Mouse (Mus musculus): ENCODE results near the gene Olfr448. TPM values are rescaled to one million over a fixed set of nuclear protein-coding genes. Genes with fewer than 3 reads are reported as not detected.
A peak's percentile ranks its signal among the peaks of the same experiment; 100 is the strongest.

Gene Olfr448
- total RNA-seq (2015) (not detected in 2 replicates), total RNA-seq (2017) (not detected in 2 replicates)

DNA sequence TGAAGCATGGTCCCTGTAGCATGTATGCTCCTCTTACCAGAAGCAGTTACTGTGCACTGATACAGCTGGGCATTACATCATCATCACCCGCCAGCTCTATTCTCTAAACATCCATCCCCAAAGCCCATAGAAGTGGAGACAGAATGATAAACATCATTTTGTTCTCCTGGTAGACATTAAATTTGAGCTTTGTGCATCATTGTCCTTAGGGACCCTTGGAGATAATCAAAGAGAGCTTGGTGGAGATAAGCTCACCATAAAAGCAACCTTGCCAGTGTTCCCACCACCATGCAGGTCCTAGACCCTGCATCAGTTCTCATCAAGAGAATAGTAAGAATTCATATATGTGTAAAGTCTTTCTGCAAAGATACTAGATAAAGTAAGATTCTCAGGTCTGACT is at the start of gene Olfr448:
Gene Olfr448 (plus strand): TSS at position 301 of the 400 bp plus-strand sequence.
- no peak for ATAC-seq (replicated peaks; ENCODE audit: poor library complexity)

GRCm38 (mm10) chr6:42860222-42860819 is 29.9 kb upstream of the Olfr448 start:
- ATAC-seq (replicated peaks; ENCODE audit: poor library complexity), result peak; percentile 77

DNA sequence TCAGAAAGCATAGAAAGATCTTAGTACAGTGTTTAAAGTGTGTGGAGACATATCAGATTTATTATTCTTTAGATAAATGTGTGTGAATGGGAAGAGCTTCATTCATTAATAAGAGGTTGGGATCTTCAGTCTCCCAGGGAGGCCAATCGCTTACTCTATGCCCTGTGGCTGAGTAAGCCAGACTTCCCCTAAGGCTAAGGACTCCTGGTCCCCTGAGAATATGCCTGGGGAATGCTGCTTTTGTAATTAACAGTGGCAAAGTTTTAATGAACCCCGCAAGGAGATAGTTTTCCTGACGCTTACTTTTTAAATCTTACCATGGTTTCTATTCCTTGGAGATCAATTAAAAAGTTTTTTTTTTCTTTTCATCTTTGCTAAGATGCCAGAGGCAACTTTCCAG is 20.5 kb upstream of the Olfr448 start:
- no peak for ATAC-seq (replicated peaks; ENCODE audit: poor library complexity)

DNA sequence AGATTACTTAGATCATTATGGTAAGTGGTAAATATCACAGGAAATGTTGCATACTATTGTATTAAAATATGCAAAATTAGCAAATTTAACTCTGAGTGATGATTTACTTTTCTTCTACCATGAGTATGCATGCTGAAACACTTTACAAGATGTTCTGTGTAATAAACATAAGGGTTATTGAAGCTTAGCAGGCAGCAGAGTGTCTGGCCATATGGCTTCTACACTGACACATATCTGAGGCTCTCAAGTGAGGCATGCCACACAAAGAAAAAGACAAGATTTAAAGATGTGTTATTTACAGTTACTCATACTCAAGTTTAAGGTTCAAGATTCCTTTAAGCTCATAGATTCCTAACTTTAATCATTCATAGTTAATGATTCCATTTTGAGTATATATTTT is 13.9 kb upstream of the Olfr448 start:
- no peak for ATAC-seq (replicated peaks; ENCODE audit: poor library complexity)

DNA sequence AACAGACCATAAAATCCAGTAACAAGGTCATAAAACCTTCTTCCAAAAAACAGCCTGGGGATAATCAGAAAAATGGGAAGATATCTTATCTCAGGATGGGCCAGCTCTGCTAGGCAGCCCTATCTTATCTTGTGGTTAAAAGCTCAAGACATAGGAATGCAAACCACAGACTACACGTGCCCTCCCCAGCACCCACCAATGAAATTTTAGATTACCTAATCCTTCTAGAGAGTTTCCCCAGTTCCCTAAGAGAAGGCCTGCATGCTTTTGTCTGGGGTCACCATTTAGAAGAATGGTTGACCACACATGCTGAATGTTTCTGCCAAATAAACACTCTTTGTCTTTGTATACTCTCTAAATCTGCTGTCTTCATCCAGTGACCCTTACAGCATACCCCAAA is 10.1 kb downstream of the Olfr448 start:
- no peak for ATAC-seq (replicated peaks; ENCODE audit: poor library complexity)

- ATAC-seq (replicated peaks; ENCODE audit: poor library complexity), result no peak
Measured at GRCm38 (mm10) chr6:42908578-42908977, 18.3 kb downstream of the Olfr448 start, which contains the start of gene Olfr447. Olfr447 (plus strand) TSS chr6:42908878.

DNA sequence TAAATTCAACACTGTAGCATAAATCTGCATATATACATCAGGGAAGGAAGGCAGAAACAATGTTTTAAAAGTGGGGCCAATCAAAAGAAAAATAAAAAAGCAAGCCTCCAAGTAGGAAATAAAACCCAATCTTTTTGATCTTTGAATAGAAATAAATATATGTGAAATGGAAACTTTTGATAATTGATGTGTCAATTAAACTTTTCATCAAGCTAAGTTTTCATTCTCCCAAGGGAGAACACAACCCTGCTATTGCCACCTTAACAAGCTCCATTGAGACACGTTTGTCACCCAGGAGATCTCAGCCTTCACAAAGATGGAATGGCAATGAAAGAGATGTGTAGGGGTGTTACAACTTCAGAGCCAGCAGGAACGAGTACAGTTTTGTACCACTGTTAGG is 30.8 kb downstream of the Olfr448 start, which contains the start of gene Olfr446:
Gene Olfr446 (plus strand): TSS at position 301 of the 400 bp plus-strand sequence.
- ATAC-seq (replicated peaks; ENCODE audit: poor library complexity), result no peak

Other genes with a start within 250 kb of the Olfr448 start
- gene Tcaf2, start 245.2 kb upstream of the Olfr448 start, total RNA-seq (2015), result 0.15 TPM in 1 of 2 replicates, not detected in the other
- 0.08 TPM in 1 of 2 replicates, not detected in the other for gene Tcaf2, start 245.2 kb upstream of the Olfr448 start, total RNA-seq (2017)
- gene Tcaf1, start 180.4 kb upstream of the Olfr448 start, total RNA-seq (2015), result 0.05 and 0.37 TPM in 2 replicates
- gene Tcaf1, start 180.4 kb upstream of the Olfr448 start, total RNA-seq (2017), result 0.27 and 1.4 TPM in 2 replicates
- not detected in 2 replicates for gene Olfr453, start 151.1 kb upstream of the Olfr448 start, total RNA-seq (2015)
- gene Olfr453, start 151.1 kb upstream of the Olfr448 start, total RNA-seq (2017), result not detected in 2 replicates
- gene Olfr38, start 134.0 kb upstream of the Olfr448 start, total RNA-seq (2015), result not detected in 2 replicates
- gene Olfr38, start 134.0 kb upstream of the Olfr448 start, total RNA-seq (2017), result not detected in 2 replicates
- gene Olfr452, start 105.3 kb upstream of the Olfr448 start, total RNA-seq (2015), result not detected in 2 replicates
- gene Olfr452, start 105.3 kb upstream of the Olfr448 start, total RNA-seq (2017), result not detected in 2 replicates
- not detected in 2 replicates for gene Olfr450, start 78.5 kb upstream of the Olfr448 start, total RNA-seq (2015)
- not detected in 2 replicates for gene Olfr450, start 78.5 kb upstream of the Olfr448 start, total RNA-seq (2017)
- not detected in 2 replicates for gene Olfr449, start 56.1 kb upstream of the Olfr448 start, total RNA-seq (2015)
- not detected in 2 replicates for gene Olfr449, start 56.1 kb upstream of the Olfr448 start, total RNA-seq (2017)
- not detected in 2 replicates for gene Olfr447, start 18.4 kb downstream of the Olfr448 start, total RNA-seq (2015)
- gene Olfr447, start 18.4 kb downstream of the Olfr448 start, total RNA-seq (2017), result not detected in 2 replicates
- not detected in 2 replicates for gene Olfr446, start 30.9 kb downstream of the Olfr448 start, total RNA-seq (2015)
- not detected in 2 replicates for gene Olfr446, start 30.9 kb downstream of the Olfr448 start, total RNA-seq (2017)
- not detected in 2 replicates for gene Olfr444, start 58.6 kb downstream of the Olfr448 start, total RNA-seq (2015)
- not detected in 2 replicates for gene Olfr444, start 58.6 kb downstream of the Olfr448 start, total RNA-seq (2017)
- gene Olfr441, start 215.9 kb downstream of the Olfr448 start, total RNA-seq (2015), result not detected in 2 replicates
- not detected in 2 replicates for gene Olfr441, start 215.9 kb downstream of the Olfr448 start, total RNA-seq (2017)